Mouse (Mus musculus) frontal cortex, postnatal 25 days (tissue): ENCODE measurements around the gene Herc2.
"Not testable (repeated sequence)": the region's sequence is repeated elsewhere in the genome, so short reads cannot be mapped to it uniquely, and the experiment has no call there.

Experiments
- DNase-seq, 2 experiments: peaks; one replicate each; pipeline ENCODE4 v3.0.0; 2022; ENCODE audit warnings: low spot score in 2 of 2

Gene Herc2

DNA sequence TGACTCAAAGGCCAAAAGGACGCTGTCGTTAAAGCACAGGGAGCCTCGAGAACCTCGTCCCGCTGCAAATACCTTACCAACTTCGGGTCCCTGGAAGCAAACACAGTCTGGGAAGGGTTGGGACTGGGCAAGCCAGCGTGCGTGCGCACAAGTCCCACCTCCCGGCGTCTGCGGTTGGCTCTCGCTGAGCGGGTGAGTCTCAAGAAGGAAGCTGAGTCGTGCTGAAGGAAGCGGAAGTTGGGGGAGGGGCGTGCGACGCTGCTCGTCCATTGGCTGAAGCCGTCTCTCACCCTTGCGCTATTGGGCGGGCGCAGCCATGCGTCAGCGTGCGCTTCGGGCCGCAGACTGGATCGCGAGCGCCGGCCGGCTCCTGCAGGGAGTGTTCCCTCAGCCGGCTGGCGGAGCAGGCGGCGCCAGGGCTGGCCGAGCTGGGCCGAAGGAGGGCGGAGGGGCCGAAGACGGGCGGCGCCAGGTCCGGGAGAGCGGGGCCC lies at the start of gene Herc2:
Gene Herc2, plus strand, starts transcription at position 366 of the 491 bp plus-strand sequence.
- peak; percentile 98 to 99 for DNase-seq

DNA sequence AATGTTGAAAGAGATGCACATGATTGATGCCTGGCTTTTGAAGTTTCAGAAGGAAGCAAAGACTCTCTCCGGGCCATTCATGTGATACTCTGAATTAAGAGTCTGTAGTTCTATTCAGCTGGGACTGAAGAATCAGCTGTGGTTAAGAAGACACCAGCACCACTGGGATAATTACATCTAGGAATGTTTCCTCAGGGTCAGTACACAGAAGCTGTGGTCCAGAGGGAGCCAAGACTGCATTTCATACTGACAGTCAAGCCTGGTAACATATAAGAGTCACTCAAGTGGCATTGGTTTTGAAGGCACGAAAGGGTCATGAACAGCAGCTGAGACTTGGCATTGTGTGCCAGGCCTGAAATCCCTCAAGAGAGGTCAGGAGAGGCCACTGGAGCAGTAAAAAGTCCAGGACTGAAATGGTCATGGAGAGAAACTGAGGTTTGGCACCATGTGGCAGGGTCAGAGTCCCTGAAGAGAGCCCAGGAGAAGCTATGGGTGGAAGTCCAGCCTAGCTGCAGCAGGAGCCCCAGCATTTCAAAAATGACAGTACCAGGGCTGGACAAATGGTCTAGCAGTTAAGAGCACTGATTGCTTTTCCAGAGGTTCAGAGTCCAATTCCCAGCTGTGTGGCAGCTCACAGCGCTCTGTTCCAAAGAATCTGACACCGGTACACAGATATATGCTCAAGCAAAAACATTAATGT lies 39.5 kb upstream of the Herc2 start:
- DNase-seq: no peak

DNA sequence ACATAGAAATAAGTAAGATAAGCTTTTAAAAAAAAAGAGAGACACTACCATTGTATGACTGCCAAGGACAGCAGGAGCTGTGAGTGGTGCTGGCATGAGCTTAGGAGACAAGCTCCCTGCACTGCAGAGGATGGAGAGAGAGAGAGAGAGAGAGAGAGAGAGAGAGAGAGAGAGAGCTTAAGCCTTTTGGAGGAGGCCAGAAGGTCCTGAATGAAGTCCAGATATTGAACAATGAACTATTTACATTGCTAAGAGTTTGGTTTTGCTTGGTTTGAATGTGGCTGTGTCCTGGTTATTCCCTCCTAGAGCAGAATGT lies 39.0 kb upstream of the Herc2 start:
- no peak for DNase-seq

DNA sequence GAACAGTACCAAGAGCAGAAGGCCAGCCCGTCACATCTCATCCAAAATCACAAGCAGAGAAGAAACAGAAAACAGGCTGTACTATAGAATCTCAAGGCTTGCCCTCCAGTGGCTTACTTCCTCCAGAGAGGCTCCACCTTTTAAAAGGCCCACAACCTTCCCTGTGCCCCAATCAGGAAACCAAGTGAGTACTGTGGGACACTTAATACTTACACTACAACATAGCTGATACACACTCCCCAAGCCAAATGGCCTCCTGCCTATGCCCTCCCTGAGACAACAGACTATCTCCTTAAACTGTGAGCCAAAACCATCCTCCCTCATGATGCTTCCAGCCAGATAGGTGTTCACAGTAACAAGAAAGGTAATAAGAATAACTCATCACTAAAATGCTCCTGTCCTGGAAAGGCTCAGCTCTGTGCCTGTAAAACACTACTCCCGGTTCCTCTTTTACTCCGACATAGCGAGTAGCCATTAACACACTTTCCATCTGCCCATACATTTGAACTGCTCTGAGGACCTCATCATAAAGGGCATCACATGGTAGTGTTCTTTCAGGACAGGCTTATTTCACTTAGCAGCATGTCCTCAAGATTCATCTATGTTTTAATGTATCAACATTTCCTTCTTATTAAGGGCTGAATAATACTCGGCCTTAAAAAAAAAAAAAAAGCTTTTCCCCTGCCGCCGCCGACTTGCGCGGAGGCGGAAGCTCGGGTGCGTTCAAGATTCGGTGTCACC lies 36.6 kb upstream of the Herc2 start:
- DNase-seq: no peak

DNA sequence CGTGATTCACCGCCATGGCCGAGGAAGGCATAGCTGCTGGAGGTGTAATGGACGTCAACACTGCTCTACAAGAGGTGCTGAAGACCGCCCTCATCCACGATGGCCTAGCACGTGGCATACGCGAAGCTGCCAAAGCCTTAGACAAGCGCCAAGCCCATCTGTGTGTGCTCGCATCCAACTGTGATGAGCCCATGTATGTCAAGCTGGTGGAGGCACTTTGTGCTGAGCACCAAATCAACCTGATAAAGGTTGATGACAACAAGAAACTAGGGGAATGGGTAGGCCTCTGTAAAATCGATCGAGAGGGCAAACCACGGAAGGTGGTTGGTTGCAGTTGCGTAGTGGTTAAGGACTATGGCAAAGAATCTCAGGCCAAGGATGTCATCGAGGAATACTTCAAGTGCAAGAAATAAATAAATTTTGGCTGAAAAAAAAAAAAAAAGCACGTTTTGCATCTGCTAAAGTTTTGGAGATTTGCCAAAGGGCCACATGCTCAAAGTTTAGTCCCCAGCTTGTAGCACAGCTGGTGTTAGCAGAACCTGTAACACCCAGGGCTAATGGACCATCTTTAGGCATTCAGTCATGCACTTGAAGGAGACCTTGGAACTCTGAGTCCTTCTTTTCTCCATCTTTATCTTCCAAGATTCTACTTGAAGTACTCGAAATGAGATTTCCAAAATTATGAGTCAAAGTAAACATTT lies 35.8 kb upstream of the Herc2 start:
- DNase-seq: not testable (repeated sequence)

DNA sequence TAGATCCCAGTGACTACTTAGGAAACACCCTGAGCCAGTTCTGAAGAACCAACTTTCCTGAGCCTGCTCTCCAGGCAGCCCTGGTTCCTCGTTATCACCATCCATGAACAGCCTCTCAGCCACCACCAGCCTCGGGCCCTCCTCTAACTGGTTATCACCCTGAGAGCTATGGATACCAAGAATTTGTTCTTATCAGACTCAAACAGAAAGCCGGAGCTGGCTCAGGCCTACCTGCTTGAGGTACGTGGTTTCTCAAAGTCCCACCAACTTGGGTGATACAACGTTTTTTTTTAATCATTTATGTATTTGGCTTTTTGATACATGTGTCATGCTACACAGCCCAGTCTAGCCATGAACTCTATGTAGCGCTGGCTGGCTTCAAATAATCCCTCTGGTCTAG lies 34.8 kb upstream of the Herc2 start:
- no peak for DNase-seq

DNA sequence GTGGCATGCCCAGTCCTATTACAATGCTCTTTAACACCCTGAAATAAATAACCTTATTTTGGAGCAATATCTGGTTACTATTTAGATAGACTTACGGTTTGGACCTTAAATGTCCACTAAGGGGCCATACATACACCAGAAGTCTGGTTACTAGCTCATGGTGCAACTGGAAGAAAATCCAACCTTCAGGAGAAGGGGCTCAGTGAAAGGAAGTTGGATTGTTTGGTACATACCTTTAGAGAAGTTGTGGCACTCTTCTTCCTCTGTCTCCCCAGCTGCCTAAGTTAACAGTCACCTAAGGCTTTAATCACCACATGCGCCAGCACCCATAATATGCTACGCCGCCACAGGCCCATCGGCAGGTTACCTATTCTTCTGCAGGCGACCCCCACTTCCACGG lies 34.2 kb upstream of the Herc2 start:
- DNase-seq: no peak

DNA sequence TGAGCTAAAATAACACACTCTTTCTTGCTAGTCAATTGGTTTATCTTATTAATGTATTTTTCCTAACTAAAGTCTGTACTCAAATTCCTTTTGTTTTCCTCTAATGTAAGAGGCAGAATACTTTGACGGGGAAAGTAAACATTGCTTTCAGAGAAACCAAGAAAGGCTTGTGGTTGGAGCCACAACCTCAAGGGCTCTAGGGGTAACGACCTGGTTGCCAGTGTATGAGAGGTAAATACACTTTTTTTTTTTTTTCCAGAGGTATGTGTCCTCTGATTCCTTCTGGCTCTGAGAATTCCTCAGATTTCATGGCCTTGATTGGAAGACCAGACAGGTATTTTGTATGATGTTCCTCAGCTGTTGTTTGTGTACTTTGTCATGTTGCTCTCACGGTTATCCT lies 32.2 kb upstream of the Herc2 start:
- no peak for DNase-seq

DNA sequence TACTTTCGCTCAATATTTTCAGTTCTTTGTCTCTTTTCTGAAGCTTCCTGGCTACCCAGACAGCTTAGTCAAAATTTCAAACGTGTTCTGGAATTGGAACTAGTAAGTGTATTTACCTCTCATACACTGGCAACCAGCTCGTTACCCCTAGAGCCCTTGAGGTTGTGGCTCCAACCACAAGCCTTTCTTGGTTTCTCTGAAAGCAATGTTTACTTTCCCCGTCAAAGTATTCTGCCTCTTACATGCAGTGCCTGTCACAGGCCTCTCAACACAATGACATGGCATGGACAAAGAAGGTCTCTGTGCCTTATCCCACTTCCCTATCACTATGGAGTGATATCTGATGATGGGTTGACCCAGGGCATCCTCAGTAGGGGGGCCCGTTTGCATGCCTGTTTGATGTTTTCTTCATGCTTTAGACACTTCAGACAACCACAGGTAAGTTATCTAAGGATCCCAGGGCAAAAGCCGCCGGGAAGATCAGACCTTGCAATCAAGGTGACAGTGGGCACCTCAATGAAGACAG lies 31.5 kb upstream of the Herc2 start:
- no peak for DNase-seq

DNA sequence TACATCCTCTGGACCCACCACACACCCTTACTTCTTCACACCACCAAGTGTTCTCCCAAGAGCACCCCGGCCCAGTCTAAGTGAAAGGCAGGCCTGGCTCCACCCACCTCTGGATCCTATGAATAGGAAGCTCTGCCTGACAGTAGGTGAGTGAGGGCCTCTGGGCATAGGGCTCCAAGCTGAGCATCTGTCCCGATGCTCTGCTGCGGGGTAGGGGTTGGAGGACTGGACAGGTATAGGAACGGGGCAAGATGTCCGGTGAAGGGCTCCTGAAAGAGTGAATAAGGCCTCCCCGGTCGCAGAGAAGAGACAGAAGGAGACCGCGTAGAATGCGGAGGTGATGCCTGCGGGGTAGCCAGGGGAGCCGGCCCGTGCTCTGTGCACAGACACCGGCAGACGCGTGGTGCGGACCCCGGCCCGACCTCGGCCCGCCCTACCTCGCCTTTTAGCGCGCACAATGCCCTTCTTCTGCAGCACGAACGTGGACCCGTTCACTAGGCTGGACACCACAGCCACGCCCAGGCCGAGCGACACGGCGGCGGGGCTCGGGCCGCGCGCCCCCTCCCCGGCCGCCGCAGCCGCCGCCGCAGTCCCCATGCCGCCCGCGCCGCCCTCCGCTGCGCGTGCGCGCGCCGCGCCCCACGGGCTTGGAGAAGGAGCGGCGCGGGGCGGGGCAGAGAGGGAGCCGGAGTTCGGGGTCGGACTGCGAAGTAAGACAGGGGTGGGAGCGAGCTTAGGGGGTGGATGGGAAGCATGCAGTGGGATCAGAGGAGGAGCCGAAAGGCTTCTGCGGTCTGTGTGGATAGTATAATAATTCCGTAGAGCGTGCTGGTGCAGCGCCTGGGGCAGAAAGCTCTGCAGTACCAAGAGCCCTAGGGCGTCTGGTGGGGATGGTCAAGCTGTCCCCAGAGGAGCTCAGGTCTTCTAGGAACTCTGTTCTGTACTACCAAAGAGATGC lies 30.7 kb upstream of the Herc2 start:
- DNase-seq: peak; percentile 41 to 46

DNA sequence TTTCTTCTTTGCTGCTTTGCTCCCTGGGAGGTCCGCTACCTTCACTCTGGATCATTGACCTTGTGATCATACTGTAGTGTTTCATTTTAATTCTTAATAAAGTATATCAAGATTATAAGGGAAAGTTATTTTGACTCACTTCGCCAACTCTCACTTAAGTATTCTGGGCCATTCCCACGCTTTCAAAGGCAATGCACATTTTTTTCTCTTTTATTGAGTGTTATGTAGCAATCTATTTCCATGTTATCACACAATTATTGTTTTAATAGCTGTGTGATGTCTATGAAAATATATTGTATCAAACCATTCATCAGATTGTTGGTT lies 30.1 kb upstream of the Herc2 start, which contains the start of gene Nipa1:
Gene Nipa1, minus strand, starts transcription at position 25 of the 324 bp plus-strand sequence.
- no peak for DNase-seq

DNA sequence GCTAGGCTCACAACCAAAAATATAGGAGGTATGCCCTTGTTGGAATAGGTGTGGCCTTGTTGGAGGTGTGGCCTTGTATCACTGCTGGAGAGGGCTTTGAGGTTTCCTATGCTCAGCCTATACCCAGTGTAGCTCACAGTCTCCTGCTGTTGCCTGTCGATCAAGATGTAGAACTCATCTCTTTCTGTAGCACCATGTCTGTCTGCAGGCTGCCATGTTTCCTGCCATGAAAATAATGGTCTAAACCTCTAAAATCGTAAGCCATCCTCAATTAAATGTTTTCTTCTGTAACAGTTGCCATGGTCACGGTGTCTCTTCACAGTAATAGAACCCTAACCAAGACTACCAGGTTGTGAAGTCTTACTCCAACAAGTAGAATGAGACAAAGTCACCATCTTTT lies 26.4 kb upstream of the Herc2 start:
- no peak for DNase-seq

DNA sequence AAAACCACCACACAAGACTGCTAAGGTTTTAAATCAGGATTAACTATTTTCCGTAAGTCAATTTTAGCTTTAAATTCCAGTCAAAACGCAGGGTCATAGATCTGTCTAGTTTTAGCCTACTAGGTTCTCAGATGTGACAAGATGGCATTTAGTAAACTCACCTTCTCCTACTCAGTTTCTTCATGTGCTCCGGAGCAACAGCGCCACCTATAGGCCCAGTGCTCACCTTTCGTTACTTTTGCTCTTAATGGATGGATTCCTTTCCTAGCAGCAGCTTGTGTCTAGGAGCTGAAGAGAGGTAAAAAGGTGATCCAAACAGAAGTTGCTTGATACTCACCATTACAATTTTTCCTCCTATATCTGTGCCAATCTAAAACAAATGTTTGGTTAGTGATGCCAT lies 7.6 kb upstream of the Herc2 start:
- DNase-seq: peak; percentile 76 to 77

DNA sequence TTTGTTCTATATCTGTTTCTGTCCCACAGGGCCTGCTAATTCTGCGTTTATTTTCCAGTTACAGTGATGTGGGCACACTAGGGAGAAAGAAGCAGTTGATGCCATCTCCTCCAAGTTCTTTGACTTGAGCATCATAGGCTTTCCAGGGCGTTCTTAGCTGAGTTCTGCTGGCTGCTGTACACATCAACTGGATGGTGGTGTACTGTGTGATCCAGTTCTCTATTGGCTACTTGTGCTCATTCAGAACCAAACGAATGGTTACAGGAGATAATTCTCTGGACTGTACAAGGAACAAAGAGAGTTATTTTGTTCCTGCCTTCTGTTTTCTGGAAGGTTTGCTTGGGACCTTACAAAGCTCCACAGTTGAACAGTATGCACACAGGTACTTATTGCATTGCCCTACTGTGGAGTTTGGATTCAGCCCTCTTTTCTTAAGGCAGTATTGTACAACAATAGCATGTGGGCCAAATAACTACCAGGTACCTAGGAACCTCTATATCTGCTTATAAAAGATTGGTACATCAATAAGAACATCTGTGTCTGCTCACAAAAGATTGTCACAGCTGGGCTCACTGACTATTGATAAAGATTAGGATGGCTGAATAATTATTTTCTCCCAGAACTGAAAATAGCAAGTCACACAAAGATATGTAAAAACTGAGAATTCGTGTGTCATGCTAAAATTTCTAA lies 6.3 kb upstream of the Herc2 start:
- DNase-seq: no peak

DNA sequence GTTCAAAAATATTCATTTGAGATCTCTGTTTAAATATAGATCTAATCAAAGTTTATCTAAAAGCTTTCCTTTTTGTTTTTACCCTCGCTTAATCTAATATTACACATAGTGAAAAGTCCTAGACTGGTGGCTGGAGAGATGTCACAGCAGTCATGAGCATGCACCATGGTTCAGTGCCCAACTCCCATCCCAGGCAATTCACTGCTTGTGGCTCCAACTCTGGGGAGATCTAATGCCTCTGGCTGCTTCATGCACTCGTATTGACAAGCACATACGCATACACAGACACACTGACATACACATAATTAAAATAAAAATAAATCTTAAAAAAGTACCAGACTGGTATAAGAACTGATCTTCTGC lies 5.7 kb upstream of the Herc2 start:
- DNase-seq: no peak

DNA sequence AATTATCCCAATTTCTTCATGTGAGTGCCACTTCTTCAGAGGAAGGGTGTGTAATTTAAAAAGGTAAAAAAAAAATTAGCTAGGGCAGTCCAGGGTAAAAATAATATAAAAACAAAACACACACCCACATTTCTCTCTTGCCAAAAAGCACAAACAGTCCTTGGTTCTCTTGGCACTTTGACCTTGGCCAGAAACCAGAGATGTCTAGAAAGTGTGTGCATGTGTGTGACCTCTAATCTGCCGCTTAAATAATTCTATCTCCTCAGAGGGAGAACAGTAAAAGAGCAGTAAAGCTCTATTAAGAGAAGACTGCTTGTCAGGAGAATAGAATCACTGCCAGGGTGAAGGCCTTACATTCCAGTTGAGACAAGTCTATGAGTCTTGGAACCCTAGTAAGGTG lies 2.8 kb upstream of the Herc2 start:
- no peak for DNase-seq

DNA sequence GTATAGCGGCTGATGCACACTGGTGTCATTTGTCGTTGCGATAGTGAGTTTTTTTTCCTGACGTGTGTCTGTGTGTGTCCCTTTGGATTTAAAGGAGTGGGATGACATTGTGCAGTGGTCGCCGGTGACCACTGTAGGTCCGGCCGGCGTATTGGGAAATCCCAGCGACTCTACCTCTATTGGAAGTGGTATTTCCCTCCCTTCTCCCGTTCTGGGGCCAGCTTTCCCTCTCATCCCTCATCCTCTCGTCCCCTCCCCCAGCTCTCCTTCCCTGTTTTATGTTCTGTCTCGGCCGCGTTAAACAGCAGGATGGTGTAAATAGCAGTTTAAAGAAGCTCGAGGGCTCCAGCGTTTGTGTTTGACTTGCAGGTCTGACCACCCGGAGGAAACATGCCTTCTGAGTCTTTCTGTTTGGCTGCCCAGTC lies 503 bp downstream of the Herc2 start:
- DNase-seq: peak in 1 of 2 experiments; percentile 19

DNA sequence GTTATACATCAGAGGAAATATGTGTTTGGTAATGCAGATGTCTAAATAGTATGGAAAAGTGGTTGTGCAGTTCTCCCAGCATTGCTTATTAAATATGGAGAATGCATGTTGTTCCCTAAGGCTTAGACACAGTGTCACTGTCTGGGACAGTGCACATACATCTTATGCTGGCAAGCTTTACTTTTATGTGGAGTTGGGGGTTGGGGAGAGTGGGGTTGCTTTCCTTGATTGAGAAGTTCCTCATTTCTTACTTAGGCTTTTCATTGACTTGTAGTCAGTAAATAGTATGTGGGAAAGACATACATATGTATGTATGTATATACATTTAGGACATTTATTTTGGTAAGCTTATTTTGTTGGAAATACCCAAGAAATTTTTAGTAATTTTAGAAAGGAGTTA lies 3.0 kb downstream of the Herc2 start:
- no peak for DNase-seq

DNA sequence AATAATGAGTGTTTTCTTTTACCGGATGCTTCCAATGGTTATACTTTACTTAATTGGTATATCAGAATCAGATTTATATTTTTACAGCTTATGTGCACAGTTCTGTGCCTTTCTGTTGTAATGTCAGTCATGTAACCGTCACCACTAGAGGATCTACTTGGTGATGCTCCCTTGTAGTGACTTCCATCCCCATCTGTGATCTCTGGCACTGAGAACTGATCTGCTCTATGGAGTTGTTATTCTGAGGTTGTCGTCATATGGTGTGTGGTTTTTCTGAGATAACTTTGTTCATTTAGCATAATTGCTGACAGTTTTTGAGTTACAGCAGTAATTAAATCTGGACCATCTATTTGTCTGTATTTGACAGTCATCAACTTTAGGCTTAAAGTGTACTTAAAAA lies 5.3 kb downstream of the Herc2 start:
- no peak for DNase-seq

DNA sequence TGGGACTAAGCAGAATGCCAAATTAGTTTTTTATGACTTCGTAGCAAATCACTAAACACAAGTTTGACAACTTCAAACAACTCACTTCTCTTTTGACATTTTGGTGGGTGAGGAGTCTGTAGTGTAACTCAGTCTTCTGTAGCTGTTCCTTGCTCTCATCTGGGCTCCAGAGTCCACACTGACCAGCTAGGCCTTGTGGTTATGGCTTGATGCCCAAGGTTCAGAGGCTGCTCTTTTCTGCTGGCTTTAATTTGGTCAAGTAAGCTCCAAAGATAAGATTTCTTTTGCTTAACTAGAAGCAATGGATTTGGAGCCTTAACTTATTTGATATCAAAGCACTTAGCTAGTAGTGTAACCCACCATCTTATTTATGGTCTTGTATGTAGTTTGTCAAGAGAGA lies 14.9 kb downstream of the Herc2 start:
- no peak for DNase-seq

DNA sequence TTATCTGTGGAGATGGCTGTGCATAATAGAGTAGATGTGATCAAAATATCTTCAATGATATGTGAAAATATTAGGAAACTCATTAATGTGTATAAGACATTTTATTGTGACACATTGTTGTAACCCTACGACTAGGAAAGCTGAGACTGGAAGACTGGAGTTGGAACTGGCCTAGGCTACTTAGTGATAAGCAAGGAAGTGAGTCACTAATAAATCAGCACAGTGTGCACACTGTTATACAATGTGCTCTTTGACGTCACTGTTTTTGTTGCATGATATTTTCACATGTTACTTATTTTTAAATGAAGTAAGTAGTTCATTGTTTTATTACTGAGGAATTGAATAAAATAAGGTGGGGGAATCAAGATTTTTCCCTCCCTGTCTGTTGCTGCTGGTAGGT lies 16.1 kb downstream of the Herc2 start:
- no peak for DNase-seq
